Mouse (Mus musculus) C2C12 (cell line): ENCODE results near the gene Gpr149. TPM values are rescaled to one million over a fixed set of nuclear protein-coding genes. Genes with fewer than 3 reads are reported as not detected.
A peak's percentile ranks its signal among the peaks of the same experiment; 100 is the strongest.

ENCODE experiments used
- H3K27me3 ChIP-seq: one replicate; pipeline ENCODE4 v1.6.1; 2011; ENCODE audit not compliant: control insufficient read depth, insufficient read depth, insufficient read length
- H3K36me3 ChIP-seq: one replicate; pipeline ENCODE4 v1.6.1; 2011; ENCODE audit not compliant: control insufficient read depth, insufficient read depth
- H3K4me3 ChIP-seq: one replicate; pipeline ENCODE4 v1.5.1; 2011; ENCODE audit warnings: mild to moderate bottlenecking, control low read depth; ENCODE audit not compliant: poor library complexity, insufficient read depth, severe bottlenecking
- H3K79me2 ChIP-seq: one replicate; pipeline ENCODE4 v1.6.1; 2011; ENCODE audit not compliant: control insufficient read depth, insufficient read depth
- H3K79me3 ChIP-seq: one replicate; pipeline ENCODE4 v1.6.1; 2011; ENCODE audit warnings: low read depth, control low read depth
- H3ac ChIP-seq: one replicate; pipeline ENCODE3; 2011; ENCODE audit warnings: low read depth; ENCODE audit not compliant: control insufficient read depth, insufficient read length
- CEBPB ChIP-seq: IDR thresholded peaks from one replicate; pipeline ENCODE4 v1.6.1; 2011; ENCODE audit warnings: low read depth, mild to moderate bottlenecking, control low read depth, moderate library complexity
- CTCF ChIP-seq: IDR thresholded peaks from one replicate; pipeline ENCODE4 v1.5.1; 2011; ENCODE audit not compliant: control insufficient read depth, insufficient read depth, insufficient read length
- FOSL1 ChIP-seq: IDR thresholded peaks from one replicate; pipeline ENCODE4 v1.8.0; 2011; ENCODE audit warnings: mild to moderate bottlenecking, low read length; ENCODE audit not compliant: poor library complexity, insufficient read depth, severe bottlenecking
- MAX ChIP-seq: IDR thresholded peaks from one replicate; pipeline ENCODE4 v1.6.1; 2011; ENCODE audit warnings: mild to moderate bottlenecking, control low read depth
- MYOD1 ChIP-seq: IDR thresholded peaks from one replicate; pipeline ENCODE4 v1.6.1; 2011; ENCODE audit warnings: low read depth; ENCODE audit not compliant: control insufficient read depth, insufficient read length
- MYOG ChIP-seq: IDR thresholded peaks from one replicate; pipeline ENCODE4 v1.6.1; 2011; ENCODE audit not compliant: control insufficient read depth, insufficient read length; ENCODE audit errors: extremely low read depth
- USF1 ChIP-seq: IDR thresholded peaks from one replicate; pipeline ENCODE4 v1.6.1; 2011; ENCODE audit warnings: low read depth, mild to moderate bottlenecking, control low read depth, moderate library complexity
- polyA plus RNA-seq: library from polyadenylated mRNA; unstranded; fragments of >200 nt; fragmentation: generic; extraction: Trizol; gene quantifications from one replicate; pipeline ENCODE4 v1.2.1, GENCODE M21; 2012; ENCODE audit warnings: missing spikeins

Gene Gpr149
- polyA plus RNA-seq, 1 experiment, result 3.3 TPM

DNA sequence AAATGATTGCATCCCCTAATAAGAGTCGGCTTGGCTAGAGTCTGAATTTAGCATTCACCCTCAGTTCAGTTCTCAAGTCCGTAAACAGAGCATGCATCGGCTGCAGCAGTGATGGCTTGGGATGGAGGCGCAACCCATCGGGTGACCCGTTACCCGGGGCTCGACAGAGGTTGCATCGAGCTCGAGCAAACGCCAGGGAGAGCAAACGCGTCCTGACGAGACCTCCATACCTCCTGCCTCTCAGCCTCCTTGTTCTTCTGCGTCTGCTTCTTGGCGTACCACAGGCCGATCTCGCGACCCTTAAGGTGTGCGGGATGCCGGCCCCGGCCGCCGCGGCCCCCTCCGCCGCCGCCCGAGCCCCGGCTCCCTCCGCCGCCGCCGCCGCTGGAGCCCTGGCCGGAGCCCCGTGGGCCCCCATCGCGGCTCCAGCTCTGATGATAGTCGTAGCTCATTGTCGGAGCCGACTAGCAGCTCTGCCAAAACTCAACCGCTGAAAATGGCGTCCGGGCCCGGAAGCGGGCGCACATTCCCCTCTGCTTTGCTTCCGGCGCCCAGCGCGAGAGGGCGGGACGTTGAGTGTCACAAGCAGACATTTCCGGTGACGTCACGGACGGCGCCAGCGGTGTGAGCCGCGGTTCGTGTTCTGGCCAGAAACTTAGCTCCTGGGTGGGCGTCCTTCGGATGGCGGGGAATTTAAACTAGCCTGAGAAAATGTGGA is 98.3 kb downstream of the Gpr149 start, which contains the start of gene Dhx36:
Gene Dhx36, minus strand, starts transcription at position 517 of the 718 bp plus-strand sequence.
- Histone ChIP-seq H3K36me3 (peaks cover 4% of the 10 kb centered on the region), H3ac (peak within 1 kb of the TSS; percentile 72)
- peak; percentile 16 for TF ChIP-seq MAX
- TF ChIP-seq CTCF, result no peak

DNA sequence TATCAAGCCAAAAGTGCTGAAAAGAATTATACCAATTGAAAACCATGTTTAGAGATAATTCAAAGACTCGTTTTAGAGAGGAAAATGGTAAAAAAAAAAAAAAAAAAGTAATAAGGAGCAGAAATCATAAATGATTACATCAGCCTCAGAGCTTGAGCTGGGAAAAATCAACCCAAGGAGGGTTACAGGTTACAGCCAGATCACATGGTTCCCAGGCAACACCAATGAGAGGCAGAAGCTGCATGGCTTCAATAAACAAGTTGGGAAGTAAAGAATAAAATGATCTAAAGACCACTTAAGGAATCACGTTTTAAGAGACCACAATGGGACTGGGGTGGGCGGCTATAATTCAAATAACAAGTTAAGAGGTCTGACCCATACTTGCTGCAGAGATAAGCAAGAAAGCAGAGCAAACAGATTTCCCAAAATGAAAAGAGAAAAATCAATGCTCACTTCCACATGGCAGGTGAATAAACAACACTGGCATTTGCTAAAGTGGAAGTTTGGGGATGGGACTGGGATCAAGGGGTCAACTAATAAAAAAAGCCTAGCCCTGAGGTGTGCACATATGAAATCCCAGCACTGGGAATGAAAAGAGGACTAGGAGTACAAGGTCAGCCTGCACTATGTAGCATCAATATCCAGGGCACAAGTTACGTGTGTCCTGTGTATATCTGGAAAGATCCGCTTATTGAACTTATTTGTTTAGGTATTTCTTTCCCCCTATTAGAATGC is 99.6 kb downstream of the Gpr149 start:
- H3K79me2 ChIP-seq, result peaks cover 38% of the 10 kb centered on the region
- H3K27me3 ChIP-seq, result no peaks in the 10 kb centered on the region
- peak overlapping the region; percentile 19 for H3ac ChIP-seq
- H3K36me3 ChIP-seq, result peaks cover 17% of the 10 kb centered on the region
- peaks cover 31% of the 10 kb centered on the region for H3K79me3 ChIP-seq
- TF ChIP-seq MAX (no peak), CTCF (no peak), MYOD1 (no peak), MYOG (no peak), USF1 (no peak), FOSL1 (no peak), CEBPB (no peak)
- peak overlapping the region; percentile 67 for H3K4me3 ChIP-seq

More for the DNA sequence above, 98.3 kb downstream of the Gpr149 start, which contains the start of gene Dhx36:
- no peaks in the 10 kb centered on the region for H3K27me3 ChIP-seq
- peaks cover 37% of the 10 kb centered on the region for H3K79me2 ChIP-seq
- H3K4me3 ChIP-seq, result peak within 1 kb of the TSS; percentile 67
- peaks cover 29% of the 10 kb centered on the region for H3K79me3 ChIP-seq

DNA sequence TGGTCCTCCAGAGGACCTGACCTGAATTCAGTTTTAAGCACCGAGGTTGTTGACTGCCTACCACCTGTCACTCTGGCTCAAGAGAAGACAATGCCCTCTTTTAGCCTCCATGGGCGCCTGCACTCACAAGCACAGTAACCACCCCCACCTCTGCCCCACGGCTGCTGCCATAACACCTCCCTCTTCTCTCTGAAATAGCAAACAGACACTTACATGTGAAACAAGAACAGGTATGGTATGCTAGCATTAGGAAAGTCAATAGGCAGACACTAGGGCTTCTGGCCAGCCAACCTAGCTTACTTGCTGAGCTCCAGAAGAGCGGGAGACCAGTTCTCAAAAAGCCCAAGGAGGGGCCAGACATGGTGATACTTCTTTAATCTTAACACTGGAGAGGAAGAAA is 105.6 kb downstream of the Gpr149 start:
- Histone ChIP-seq H3K79me3 (peaks cover 9% of the 10 kb centered on the region), H3K4me3 (no peak overlapping the region), H3K36me3 (peaks cover 71% of the 10 kb centered on the region), H3K27me3 (no peaks in the 10 kb centered on the region), H3K79me2 (peaks cover 14% of the 10 kb centered on the region), H3ac (no peak overlapping the region)
- TF ChIP-seq MAX (no peak), USF1 (no peak)

DNA sequence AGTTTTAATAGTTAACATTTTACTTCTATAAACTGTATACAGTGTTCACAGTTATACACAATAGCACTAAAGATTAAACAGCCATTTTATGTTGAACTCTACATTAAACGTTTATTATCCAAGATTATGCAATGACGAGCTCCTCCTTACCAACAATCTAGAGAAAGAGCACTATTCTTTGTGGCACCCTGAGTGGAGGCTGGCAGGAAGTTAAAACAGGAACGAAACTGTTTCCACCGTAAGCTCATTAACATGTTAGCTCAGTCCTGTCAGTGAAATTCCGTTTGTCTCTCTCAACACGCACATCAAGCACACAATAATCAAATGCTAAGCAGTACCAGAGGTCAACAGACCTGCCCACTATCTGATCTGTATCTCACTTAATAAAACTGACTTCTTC is 112.4 kb downstream of the Gpr149 start:
- H3K4me3 ChIP-seq, result no peak overlapping the region
- TF ChIP-seq CEBPB, result no peak
- no peak for TF ChIP-seq FOSL1
- TF ChIP-seq USF1, result no peak
- TF ChIP-seq MAX, result no peak
- no peak for TF ChIP-seq MYOG
- TF ChIP-seq CTCF, result no peak
- TF ChIP-seq MYOD1, result no peak
- peaks cover 93% of the 10 kb centered on the region for H3K36me3 ChIP-seq
- no peaks in the 10 kb centered on the region for H3K79me3 ChIP-seq
- no peak overlapping the region for H3ac ChIP-seq
- H3K27me3 ChIP-seq, result no peaks in the 10 kb centered on the region
- H3K79me2 ChIP-seq, result no peaks in the 10 kb centered on the region

DNA sequence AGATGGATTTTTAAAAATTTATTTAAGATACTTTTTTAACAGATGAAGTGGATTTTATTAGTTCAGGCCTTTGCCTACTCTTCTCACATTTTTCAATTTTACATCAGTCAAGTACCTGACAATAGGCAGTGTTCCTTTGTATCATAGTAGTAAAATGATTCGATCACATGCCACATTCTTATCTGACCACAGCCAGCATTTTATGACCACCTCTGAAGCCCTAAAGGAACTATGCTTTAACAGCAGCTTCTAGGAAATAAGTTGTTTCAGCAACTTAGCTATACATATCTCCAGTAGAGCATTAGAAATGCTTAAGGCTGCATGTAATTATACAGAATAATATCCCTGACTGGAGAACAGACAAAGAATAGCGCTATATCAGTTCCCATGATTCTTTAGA is 120.6 kb downstream of the Gpr149 start:
- TF ChIP-seq MYOG, result no peak
- no peak for TF ChIP-seq MAX
- TF ChIP-seq MYOD1, result no peak
- TF ChIP-seq FOSL1, result no peak
- no peak for TF ChIP-seq USF1
- no peak for TF ChIP-seq CTCF
- TF ChIP-seq CEBPB, result no peak
- no peaks in the 10 kb centered on the region for H3K79me2 ChIP-seq
- no peak overlapping the region for H3ac ChIP-seq
- no peaks in the 10 kb centered on the region for H3K79me3 ChIP-seq
- peaks cover 95% of the 10 kb centered on the region for H3K36me3 ChIP-seq
- H3K4me3 ChIP-seq, result no peak overlapping the region
- H3K27me3 ChIP-seq, result no peaks in the 10 kb centered on the region

Other genes starting within 250 kb of the Gpr149 start
- gene Dhx36, start 98.1 kb downstream of the Gpr149 start, polyA plus RNA-seq, result 6.7 TPM